Mouse (Mus musculus) layer of hippocampus, postnatal 36 days (tissue): ENCODE measurements around the gene Ppp2r2d. TPM values are rescaled to one million over a fixed set of nuclear protein-coding genes. Genes with fewer than 3 reads are reported as not detected.

Experiments used
- DNase-seq, 2 experiments: peaks; one replicate each; pipeline ENCODE4 v3.0.0; 2022
- total RNA-seq, 2 experiments: library from RNA; stranded (reverse); gene quantifications; 2 replicates each; pipeline ENCODE4 v1.2.3; 2021

Gene Ppp2r2d
- total RNA-seq: 10 to 100 TPM; 62.9 to 64.2 TPM

DNA sequence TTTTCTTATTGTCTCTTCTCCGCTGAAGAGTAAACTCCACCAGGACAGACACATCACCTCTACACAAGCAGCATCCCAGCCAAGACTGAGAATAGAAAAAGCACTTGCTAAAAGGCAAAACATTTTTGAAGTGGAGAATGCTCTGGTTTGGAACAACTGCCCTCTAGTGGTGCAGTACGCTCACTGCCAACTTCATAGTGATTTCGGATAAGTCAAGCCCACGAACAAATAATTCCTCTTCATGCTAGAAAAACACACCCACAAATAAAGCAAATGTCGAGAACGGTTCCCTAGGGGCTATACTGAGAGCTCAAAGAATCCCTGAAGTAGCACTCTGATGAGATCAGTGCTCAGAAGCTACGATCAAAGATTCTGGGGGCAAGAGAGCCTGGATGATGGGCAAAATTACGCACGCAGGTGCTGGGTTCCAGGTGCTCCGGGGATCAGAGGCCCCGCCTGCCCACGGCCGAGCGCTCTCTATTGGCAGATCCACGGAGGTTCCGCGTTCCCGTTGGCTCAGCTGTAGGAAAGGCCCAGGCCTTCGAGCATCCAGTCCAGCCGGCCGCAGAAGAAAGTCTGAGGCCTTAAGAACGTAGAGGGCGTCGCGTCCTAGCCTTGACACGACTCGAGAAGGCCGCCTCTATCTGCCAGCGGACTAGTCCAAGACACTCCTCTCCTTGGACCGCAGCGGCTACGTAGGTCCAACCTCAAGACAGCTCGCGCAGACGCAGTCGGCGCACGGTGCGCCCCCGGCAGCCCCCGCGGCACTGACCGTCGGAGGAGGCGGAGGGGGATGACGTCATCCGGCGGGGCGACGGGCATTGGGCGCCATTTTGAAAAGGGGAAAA is at the start of gene Ppp2r2d, which contains the start of gene Mapk1ip1:
Ppp2r2d (plus strand) TSS at position 536 of the 848 bp plus-strand sequence.
Mapk1ip1 (minus strand) TSS at position 730 of the 848 bp plus-strand sequence.
- peak; percentile 94 to 96 for DNase-seq

DNA sequence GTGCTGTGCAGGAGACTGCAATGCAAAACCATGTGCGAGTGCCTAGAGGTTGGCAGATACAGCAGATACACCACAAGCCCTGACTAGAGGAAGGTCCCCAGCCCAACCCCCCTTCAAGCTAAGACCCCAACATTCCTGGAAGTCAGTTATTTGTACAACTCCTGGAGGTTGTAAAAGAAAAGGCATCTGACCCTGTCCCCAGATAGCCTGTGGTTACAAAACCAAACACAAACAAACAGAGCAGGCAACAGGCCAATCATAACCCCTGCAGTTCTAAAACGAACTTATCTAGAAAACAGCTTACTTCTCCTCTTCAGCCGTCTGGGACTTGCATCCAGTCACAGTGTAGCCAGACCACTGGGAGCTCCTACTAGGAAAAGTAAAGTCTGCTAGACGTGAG is 42.5 kb upstream of the Ppp2r2d start:
- no peak for DNase-seq

DNA sequence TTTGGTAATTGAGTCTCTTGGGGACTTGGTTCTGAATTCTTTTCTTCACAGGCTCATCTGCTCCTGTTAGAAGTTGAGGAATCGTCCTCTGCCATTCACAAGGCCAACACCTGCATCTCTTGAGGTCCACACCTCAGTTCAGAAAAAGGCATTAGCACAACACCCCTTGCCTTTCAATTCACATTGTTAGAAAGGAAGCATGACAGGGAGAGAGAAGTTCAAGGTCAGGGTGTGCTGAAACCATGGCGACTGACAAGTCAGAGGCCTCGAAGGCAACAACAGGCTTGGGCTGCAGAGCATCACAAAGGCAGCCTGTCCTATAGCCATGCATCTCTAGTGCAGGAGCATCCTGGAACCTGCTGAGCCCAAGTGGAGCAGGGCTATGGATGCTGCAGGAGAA is 38.7 kb upstream of the Ppp2r2d start:
- DNase-seq: no peak

DNA sequence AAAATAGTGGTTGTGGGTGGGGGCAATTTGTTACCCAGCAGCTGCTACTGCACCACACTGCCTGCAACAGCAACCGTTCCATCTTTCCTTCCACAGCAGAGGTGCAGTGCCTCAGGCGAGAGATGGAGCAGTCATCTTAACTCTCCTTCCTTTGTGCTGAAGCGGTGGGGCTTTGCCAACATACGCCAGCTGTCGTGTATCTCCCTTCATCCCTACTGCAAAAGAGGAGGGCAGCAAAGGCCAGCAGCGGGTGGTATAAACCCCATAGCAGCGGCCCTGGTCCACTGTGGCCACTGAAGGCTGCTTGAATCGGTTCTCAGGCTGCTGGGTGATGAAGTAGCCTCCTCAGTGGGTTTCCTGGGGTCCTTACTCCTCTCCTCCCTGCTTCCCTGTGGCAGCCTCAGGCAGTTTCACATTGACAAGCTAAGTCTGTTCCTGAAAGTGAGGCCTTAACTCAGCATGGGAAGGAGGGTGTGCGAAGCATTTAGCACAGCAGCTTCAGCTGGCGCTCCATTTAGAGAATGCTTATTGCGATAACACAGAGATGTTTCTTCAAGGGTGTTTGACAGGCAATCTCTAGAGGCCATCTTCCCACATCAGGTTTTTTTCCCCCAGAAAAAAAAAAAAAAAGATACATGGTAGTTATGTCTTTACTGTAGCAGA is 32.5 kb upstream of the Ppp2r2d start:
- DNase-seq: no peak

DNA sequence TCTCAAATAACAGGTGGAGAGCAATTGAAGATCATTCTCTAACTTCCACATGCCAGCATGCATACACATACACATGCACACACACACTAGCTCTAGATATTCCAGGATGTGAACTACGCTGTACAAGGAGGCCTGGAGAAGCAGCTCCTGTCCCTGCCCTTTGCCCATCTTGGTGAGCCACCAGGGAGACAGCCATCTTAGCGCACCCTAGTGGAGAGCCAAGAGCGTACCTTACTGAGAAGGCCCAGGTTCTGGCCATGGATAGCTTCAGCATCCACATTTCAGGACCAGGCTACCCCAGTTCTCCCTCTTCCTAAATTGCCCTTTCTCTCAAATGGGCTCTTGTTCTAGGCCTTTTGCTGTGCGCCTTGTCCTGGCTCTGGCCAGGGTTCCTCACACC is 27.6 kb upstream of the Ppp2r2d start:
- no peak for DNase-seq

DNA sequence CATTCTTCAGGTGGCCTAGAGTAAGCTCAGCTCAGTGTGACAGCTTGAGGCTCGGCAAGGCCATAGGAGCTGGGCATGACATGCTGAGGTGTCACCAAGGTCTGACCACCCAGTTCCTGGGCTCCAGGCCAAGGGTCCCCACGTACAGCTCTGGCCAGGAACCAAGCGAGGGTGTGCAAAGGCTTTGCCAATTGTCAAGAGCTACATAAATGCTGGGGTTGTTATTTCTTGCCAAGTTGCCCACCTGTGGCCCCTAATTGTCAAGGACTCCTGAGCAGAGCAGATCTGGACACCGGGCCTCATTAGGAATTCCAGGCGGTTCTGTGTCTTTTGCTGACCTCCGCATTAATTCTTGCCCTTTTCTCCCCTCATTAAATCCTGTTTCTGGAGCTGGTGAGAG is 21.5 kb upstream of the Ppp2r2d start:
- DNase-seq: no peak

DNA sequence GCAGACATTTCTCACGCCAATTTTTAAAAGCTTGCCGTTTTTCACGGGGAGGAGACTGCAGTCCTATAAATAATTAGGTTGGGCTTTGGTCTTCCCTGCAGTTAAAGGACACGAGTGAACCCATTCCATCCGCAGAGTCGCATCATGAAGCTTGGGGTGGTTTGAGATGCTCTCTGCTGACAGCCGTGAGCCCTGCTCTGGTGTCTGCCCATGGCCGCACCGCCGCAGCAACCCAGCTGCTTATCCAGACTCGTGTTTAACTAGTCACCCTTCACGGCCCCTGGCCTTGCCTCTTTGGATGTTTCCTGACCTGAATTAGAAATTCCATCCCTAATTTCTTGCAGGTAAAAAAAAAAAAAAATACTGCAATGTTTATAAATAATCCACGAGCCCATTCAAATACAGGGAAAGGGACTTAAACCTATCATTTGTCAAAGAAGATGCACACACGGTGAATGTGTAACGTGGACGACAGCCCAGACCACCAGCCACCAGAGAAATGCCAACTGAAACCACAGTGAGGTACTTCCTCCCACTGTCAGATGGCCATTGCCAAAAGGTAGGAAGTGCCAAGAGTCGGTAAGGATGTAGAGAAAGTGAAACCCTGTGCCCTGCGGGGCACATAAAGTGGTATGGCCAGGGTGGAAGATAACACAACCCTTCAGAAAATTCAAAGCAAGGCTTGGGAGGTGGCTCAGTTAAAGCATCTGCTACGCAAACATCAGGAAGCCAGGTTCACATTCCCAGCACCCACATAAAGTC is 20.7 kb upstream of the Ppp2r2d start:
- no peak for DNase-seq

DNA sequence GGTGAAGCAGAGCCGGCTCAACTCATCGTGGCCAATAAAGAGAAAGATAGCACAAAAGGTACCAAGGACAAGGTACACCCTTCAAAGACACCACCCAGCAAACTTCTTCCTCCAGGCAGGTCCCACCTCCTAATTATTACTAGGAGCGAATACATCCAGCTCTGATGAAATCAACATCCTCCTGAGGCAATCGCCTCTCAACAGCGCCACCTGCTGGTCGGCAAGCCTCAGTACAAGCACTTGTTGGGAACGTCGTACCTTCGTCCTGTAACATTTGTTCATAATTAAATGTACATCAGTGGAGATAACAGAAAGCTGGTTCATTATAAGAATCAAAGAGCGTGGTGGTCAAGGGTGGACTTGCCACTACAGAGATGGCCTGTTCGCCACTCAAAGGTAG is 18.1 kb upstream of the Ppp2r2d start:
- peak in 1 of 2 experiments; percentile 55 for DNase-seq

DNA sequence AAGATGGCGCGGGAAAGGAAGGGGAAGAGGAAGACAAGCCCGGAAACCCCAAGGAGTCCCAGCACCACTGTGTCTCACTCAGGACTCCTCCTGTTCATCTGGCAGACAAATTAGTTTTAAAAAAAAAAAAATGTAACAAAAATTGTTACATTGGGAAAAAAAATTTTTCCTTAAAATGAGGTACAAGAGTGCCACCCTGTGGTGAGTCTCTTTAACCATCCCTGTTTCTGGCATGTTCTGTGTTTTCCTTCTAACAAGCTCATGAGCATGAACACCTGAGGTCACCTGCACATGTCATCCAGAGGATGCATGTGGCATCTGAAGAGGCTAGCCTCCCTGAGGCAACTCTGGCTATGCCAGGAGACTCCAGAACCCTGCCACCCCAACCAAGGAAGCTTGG is 10.9 kb upstream of the Ppp2r2d start:
- no peak for DNase-seq

DNA sequence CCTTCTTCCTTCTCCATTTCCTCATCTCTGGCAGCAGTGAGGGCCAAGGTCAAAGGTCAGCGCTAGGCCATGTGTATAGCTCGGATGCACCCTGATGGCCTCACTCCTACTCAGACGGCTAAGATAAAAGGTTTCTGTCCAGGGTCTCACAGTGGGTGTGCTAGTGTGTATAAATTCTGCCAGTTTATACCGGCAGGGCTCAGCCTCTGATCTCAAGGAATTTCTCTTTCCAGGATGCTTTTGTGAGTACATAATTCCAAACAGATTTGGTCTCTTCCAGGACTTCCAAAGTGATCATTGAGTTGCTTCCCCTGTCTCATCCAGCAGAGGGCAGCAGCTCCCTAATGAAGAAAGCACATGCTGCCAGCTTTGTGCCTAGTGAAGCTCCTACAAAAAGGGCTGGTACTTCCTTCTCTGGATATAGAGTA is 5.3 kb upstream of the Ppp2r2d start:
- peak; percentile 80 for DNase-seq

DNA sequence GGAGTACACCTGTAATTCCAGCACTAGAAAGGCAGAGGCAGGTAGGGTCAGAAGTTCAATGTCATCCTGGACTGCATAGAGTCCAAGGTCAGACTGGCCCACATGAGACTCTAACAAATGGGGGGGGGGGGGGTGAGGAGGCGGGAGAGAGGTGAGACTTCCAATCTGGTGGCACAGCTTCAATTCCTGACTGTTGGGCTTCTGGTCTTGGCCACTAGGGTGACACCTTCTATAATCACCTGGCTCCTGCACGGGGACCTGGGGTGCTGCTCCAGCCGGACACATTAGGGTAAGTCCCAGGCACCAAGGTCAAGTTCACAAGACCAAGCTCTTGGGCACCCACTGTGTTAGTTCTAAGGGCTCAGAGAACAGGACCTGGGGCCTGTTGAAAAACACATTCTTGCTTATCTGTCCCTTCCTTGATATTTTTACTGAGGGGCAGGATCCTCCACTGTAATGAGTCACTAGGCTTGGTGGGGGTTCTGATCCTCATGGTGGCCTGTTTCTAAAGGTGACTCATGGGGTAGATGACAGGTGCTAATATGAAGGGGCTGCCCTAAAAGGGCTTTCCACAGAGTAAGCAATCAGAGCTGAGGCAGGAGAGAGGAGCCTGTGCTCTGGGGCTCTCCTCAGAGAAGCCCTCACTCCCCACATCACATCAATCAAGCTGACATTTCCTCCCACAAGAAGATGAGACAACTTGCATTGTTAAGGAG is 4.3 kb upstream of the Ppp2r2d start:
- DNase-seq: no peak

DNA sequence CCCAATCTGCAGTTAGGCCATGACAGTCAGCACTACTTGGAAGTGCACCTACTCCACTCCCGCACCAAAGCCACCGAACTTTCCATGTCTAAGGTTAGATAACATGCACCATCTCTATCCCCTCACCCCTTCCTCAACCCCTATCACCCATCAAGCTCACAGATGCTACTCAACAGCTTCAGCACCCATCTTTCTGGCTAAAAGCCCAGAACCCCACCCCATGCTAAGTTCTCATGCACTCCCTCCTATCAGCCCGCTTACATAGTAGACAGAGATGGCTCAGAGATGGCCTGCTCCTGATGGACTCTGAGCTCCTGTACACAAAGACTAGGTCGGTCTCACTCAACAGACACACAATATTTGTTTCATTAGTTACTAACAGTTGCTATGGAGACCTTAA is 2.5 kb upstream of the Ppp2r2d start:
- DNase-seq: no peak

DNA sequence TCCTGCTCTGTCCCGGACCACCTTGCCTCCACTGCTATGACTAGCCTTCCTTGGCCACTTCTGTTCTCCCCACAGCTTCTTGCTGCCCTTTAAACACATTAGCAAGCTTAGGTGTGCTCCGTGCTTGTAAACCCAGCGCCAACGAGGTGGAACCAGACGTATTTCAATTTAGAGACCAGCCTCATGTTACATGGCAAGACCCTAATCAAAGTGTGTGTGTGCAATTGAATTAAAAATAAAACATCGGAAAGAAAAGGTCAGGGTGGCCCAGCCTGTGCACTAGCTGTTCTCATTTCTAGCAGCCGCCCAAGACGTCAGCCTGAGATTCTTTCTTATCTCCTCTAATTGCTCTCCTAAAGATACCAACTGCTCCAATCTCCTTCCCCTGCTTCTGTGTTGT is 768 bp upstream of the Ppp2r2d start:
- DNase-seq: no peak

DNA sequence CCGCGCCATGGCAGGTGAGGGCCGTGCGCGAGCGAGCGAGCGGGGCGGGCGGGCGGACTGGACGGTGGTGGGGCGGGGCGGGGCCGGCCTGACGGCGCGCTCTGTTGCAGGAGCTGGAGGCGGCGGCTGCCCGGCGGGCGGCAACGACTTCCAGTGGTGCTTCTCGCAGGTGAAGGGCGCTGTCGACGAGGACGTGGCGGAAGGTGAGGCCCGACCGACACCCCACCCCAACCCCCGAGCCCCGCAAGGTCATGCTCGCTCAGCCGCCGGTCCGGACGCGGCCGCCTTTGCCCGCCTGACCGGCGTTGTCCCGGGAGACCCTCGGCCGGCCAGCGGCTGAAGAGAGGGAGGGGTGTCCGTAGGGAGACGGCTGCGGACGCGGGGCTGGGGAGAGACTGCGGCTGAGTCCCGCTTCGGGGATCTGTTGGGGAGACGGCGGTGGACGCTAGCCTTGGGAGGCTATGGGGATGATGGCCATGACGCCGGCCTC is 668 bp downstream of the Ppp2r2d start:
- no peak for DNase-seq

DNA sequence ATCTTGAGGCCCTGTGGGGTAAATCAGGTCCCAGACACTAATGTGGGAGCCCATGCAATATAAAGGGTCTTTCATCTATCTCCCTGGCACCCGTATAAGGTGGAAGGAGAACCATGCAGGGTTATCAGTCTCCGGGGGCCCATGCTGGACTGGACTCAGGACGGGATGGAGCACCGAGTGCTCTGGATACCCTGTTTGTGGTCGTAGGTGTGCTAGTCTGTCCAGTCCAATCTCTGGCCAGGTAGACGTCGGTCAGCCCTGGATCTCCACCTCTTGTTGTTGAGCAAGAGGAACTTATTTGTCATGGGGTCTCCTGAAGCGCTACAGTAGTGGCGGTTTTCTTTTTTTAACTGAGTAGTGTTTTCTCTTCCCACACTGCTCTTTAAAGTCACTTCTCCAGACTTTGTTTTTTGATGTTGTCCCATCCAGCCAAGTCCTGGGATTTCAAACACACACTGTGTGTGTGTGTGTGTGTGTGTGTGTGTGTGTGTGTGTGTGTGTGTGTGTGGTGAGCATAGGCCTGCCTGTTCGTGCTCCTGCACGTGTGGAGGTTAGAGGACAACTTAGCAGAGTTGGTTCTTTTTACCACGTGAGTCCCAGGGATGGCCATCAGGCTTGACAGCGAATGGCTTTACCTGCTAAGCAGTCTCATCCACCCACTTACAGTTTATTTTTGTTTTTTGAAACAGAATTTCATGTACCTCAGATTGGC is 1.6 kb downstream of the Ppp2r2d start:
- DNase-seq: no peak

DNA sequence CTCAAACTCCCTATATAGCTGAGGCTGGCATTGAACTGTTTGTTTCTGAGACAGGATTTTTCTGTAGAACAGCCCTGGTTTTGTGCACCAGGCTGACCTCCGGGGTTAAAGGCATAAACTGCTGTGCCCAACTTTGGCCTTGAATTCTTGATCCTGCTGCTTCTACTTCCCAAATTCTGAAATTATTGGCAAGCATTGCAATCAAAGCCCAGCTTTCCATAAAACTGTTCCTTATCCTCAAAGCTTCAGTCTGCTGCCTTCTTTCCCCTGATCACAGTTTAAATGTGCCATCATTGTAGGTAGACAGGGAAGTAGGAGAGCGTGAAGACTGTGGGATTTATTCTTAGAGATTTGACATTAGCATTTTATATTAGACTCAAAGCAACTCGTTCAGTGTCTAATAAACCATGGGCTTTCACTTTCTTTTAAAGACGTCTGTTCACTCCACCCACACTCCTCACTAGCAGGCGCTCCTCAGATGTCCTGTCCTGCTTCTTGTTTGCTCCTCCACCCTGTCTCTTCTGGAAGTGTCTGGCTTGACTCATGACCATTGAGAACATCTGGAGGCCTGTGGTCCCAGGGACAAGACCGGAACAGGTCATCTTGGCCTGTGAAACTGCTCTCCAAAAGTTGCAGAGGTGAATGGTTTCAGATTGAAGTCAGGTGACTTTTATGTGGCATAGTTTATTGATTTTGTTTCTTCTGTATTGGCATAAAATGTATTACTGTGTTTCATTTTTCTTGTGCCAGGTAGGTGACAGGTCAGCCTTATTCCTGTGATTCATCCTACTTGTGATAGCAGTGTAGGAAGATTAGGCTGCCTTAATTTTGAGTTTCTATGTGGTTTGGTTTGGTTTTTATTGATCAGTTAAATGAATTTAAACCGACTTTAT is 2.4 kb downstream of the Ppp2r2d start:
- DNase-seq: no peak

DNA sequence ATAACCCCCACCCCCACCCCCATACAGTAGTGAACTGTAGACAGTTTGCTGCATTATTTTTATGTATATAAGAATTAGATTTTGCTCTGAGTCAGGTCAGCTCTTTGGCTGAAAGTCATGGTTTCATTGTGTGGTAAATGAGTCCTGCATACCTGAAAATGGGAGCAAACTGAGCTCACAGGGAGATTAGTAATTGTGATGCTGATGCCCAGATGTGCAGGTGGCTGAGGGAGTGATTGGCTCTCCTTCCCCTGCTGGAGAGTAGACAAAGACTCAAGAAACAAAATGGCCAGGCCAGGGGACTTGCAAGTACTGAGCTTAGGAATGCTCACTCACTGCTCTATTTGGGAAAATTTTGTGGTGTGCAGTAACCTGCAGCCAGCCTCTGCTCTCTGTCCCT is 4.2 kb downstream of the Ppp2r2d start:
- DNase-seq: no peak

DNA sequence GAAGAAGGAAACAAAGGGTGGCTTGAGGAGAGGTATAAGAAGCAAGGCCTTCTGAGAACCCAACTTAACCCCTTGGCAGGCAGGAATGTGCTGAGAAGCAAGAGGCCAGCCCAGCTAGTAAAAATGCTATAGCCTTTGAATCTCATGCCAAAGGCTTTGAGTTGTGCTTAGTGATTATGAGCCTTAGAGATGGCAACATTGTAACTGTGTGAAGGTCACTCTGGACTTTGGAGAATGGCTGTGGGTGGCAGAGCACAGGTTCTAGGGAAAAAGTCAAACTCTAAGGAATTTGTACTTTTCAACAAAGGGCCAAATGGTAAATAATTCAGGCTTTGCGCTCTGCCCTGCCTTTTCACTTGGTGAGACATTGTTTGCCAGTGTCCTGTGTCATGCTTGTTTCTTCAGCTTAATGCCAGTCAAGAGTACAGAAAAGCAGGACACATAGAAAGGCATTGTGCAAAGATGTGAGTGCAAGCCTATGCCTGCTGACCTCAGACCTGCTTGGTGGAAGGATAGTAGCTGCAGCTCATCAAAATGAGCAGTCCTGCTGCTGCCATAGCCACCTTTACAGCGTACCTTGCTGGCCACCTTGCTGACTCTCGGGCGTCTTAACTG is 7.6 kb downstream of the Ppp2r2d start:
- DNase-seq: no peak

DNA sequence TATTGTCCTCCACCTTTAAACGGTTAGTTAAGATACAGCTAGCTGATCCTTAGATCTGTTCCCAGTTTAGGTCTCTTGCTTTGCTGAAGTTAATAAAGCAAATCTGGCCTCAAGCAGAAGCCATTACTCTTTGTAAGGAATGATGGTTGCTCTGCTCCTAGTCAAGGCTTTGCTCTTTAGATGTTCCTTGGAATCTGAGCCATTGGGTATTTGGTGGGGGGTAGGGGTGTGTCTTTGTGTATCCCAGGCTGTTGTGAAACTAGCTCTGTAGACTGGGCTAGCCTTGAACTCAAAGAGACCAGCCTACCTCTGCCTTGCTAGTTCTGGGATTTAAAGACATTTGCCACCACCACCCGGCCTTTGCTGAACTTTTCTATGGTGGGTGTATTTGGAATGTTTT is 8.3 kb downstream of the Ppp2r2d start:
- DNase-seq: no peak

DNA sequence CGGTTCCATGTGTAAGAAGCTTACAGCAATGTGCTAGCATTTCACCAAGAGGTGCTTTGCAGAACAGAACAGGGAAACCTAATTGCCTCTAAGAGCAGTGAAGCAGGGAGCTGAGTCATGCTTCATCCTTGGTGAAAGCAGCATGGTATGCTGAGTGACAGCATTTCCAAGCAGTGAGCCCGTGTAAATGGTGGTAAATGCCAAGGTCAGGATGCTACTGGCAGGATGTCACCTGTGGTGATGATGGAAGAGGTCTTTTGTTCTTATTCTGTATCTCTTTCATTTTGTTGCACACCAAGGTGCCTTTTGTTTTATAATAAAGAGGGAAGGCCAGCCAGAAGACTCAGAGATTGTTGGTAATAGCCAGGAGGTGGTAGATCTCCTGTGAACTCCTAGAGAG is 10.8 kb downstream of the Ppp2r2d start:
- no peak for DNase-seq
